Mouse (Mus musculus) frontal cortex, adult (tissue): ENCODE results near the gene H2al2c.
"Not testable (repeated sequence)": the region's sequence is repeated elsewhere in the genome, so short reads cannot be mapped to it uniquely, and the experiment has no call there.

ENCODE experiments used
- ATAC-seq: cut with Nextera tagmentation; 2 replicates; pipeline ENCODE4 v1.9.2; 2017; ENCODE audit warnings: mild to moderate bottlenecking, moderate library complexity, mixed read lengths; ENCODE audit not compliant: low TSS enrichment

The H2al2c gene

GRCm38 (mm10) chrY:2598799-2599198 is at the start of gene H2al2c:
Gene H2al2c, plus strand, starts transcription at chrY:2599099.
- ATAC-seq: not testable (repeated sequence)
